Mouse (Mus musculus) bone marrow macrophage, adult 2 months (primary cell): ENCODE measurements around the gene Fitm1.

Experiments
- CTCF ChIP-seq: IDR thresholded peaks from 2 replicates; pipeline ENCODE4 v1.5.1; 2012; ENCODE audit warnings: low read depth, mild to moderate bottlenecking, low read length, moderate library complexity
- POLR2A ChIP-seq: IDR thresholded peaks from 2 replicates; pipeline ENCODE4 v1.6.1; 2012; ENCODE audit warnings: mild to moderate bottlenecking, low read depth, low read length, borderline replicate concordance

DNA sequence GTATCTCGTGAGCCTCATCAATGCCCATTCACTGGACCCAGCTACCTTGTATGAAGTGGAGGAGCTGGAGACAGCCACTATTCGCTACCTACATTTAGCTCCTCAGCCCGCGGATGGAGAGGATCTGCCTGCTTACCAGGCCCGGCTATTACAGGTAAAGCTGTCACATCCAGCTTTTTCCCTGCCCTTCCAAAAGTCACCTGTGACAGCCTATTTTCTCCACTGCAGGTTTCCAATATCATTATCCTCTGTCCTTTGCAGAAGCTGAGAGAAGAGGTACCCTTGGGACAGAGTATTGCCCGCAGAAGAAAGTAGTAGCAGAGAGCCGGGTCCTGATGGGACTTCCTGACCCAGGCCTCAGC is 27.8 kb downstream of the Fitm1 start, which contains the start of gene Irf9:
- TF ChIP-seq CTCF = no peak
- TF ChIP-seq POLR2A = no peak
